Mouse (Mus musculus) small intestine, adult 2 months (tissue): ENCODE data around the gene Mst1.

Experiments
- CTCF ChIP-seq: fragments of 200-500 bp; IDR thresholded peaks from 2 replicates; pipeline ENCODE4 v1.5.1; 2012; ENCODE audit warnings: low read depth, mild to moderate bottlenecking, control low read depth, inconsistent platforms, low read length, moderate library complexity, mixed read lengths; ENCODE audit not compliant: insufficient replicate concordance, insufficient read length; ENCODE audit errors: extremely low read depth
- POLR2A ChIP-seq: fragments of 200-500 bp; IDR thresholded peaks from 2 replicates; pipeline ENCODE4 v1.6.1; 2012; ENCODE audit warnings: low read depth, mild to moderate bottlenecking, control low read depth, inconsistent platforms, low read length, moderate library complexity

GRCm38 (mm10) chr9:108126436-108127180 lies 46.4 kb downstream of the Mst1 start:
- TF ChIP-seq POLR2A = no peak
- no peak for TF ChIP-seq CTCF
